Mouse (Mus musculus): ENCODE results near the gene Gmeb2.

The Gmeb2 gene

GRCm38 (mm10) chr2:181287958-181288350 lies at the start of gene Gmeb2:
Gene Gmeb2, minus strand, starts transcription at chr2:181288035.
- DNase-seq (ENCODE audit: low read depth, low spot score) = peak; percentile 89

GRCm38 (mm10) chr2:181334023-181334422 lies 46.2 kb upstream of the Gmeb2 start:
- no peak for DNase-seq (ENCODE audit: low read depth, low spot score)

GRCm38 (mm10) chr2:181332542-181332941 lies 44.7 kb upstream of the Gmeb2 start:
- DNase-seq (ENCODE audit: low read depth, low spot score) = no peak

GRCm38 (mm10) chr2:181326098-181326497 lies 38.3 kb upstream of the Gmeb2 start:
- no peak for DNase-seq (ENCODE audit: low read depth, low spot score)

- no peak for DNase-seq (ENCODE audit: low read depth, low spot score)
Observed at GRCm38 (mm10) chr2:181322136-181322535, 34.3 kb upstream of the Gmeb2 start.

GRCm38 (mm10) chr2:181320103-181320499 lies 32.3 kb upstream of the Gmeb2 start:
- no peak for DNase-seq (ENCODE audit: low read depth, low spot score)

- peak; percentile 75 for DNase-seq (ENCODE audit: low read depth, low spot score)
Observed at GRCm38 (mm10) chr2:181319248-181320102, 31.6 kb upstream of the Gmeb2 start, which contains the start of gene Rtel1. Gene Rtel1, plus strand, starts transcription at chr2:181319739.

- peak; percentile 59 for DNase-seq (ENCODE audit: low read depth, low spot score)
Observed at GRCm38 (mm10) chr2:181314080-181314810, 26.4 kb upstream of the Gmeb2 start, which contains the start of gene Stmn3. Gene Stmn3, minus strand, starts transcription at chr2:181314500.

GRCm38 (mm10) chr2:181313344-181314079 lies 25.7 kb upstream of the Gmeb2 start:
- no peak for DNase-seq (ENCODE audit: low read depth, low spot score)

GRCm38 (mm10) chr2:181313006-181313343 lies 25.1 kb upstream of the Gmeb2 start:
- DNase-seq (ENCODE audit: low read depth, low spot score) = no peak

- no peak for DNase-seq (ENCODE audit: low read depth, low spot score)
Observed at GRCm38 (mm10) chr2:181312435-181312834, 24.6 kb upstream of the Gmeb2 start.

- peak; percentile 77 for DNase-seq (ENCODE audit: low read depth, low spot score)
Observed at GRCm38 (mm10) chr2:181307144-181307804, 19.4 kb upstream of the Gmeb2 start.

GRCm38 (mm10) chr2:181304944-181305343 lies 17.1 kb upstream of the Gmeb2 start:
- DNase-seq (ENCODE audit: low read depth, low spot score) = no peak

- peak; percentile 64 for DNase-seq (ENCODE audit: low read depth, low spot score)
Observed at GRCm38 (mm10) chr2:181302041-181302440, 14.2 kb upstream of the Gmeb2 start.

GRCm38 (mm10) chr2:181290937-181291336 lies 3.1 kb upstream of the Gmeb2 start:
- DNase-seq (ENCODE audit: low read depth, low spot score) = no peak

- DNase-seq (ENCODE audit: low read depth, low spot score) = no peak
Observed at GRCm38 (mm10) chr2:181288691-181289090, 856 bp upstream of the Gmeb2 start.

GRCm38 (mm10) chr2:181287338-181287957 lies 387 bp downstream of the Gmeb2 start:
- DNase-seq (ENCODE audit: low read depth, low spot score) = no peak

- DNase-seq (ENCODE audit: low read depth, low spot score) = no peak
Observed at GRCm38 (mm10) chr2:181286629-181287337, 1.1 kb downstream of the Gmeb2 start.

GRCm38 (mm10) chr2:181279968-181280367 lies 7.9 kb downstream of the Gmeb2 start:
- DNase-seq (ENCODE audit: low read depth, low spot score) = no peak

- DNase-seq (ENCODE audit: low read depth, low spot score) = no peak
Observed at GRCm38 (mm10) chr2:181277866-181278265, 10.0 kb downstream of the Gmeb2 start.
